Mouse (Mus musculus): ENCODE results near the gene Dnmbp. TPM values are rescaled to one million over a fixed set of nuclear protein-coding genes. Genes with fewer than 3 reads are reported as not detected.

Dnmbp gene
- polyA plus RNA-seq, 2 experiments = 1.3 to 2.2 TPM

DNA sequence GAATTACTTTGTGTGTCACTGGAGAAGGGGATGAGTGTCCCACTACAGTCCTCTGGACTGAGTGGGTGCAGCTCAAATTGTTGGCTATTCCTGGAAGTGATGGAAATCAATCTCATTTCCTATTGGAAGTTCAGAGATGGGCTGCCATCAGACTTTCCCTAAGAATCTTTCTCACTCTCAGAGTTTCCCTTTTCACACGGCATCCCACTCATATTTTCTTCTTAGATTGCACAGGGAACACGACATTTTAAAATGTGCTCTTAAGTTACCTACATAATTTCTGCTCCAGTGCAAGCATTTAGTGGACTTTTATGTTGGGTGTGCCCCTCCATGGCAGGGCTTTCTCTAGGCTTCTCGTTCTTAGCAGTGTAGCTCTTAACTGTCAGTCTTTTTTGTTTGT is 37.8 kb upstream of the Dnmbp start:
- Histone ChIP-seq H3K9ac (replicated peaks) (no peak overlapping the region), H3K4me1 (replicated peaks; ENCODE audit: control insufficient read depth in 2 of 2, insufficient read depth in 2 of 2, low read length in 1 of 2) (no peaks in the 10 kb centered on the region), H3K27ac (no peak overlapping the region), H3K4me3 (ENCODE audit: insufficient read depth in 1 of 2, low read depth in 2 of 2, low read length in 2 of 2) (no peak overlapping the region), H3K9me3 (ENCODE audit: control insufficient read depth, low read length) (no peaks in the 10 kb centered on the region), H3K4me2 (ENCODE audit: low read depth) (no peak overlapping the region), H3K27me3 (ENCODE audit: control insufficient read depth, insufficient read depth, low read length) (no peaks in the 10 kb centered on the region), H3K36me3 (replicated peaks; ENCODE audit: control insufficient read depth, insufficient read depth, low read depth) (no peaks in the 10 kb centered on the region)
- ATAC-seq (ENCODE audit: insufficient read depth) (no peak), DNase-seq (ENCODE audit: low read depth in 3 of 3, low spot score in 3 of 3) (no peak)
- TF ChIP-seq CTCF (IDR thresholded peaks at IDR 0.05; ENCODE audit: low read depth) (no peak), EP300 (IDR thresholded peaks at IDR 0.05; ENCODE audit: low read depth) (no peak)
- 70% methylated on average over 3 of the region's 3 CpGs for WGBS (ENCODE audit: insufficient replicate concordance)

- no peak for TF ChIP-seq EP300 (IDR thresholded peaks at IDR 0.05; ENCODE audit: low read depth)
- TF ChIP-seq CTCF (IDR thresholded peaks at IDR 0.05; ENCODE audit: low read depth) = no peak
- H3K4me3 ChIP-seq (ENCODE audit: insufficient read depth in 1 of 2, low read depth in 2 of 2, low read length in 2 of 2) = no peak overlapping the region
- H3K27ac ChIP-seq = no peak overlapping the region
- WGBS (ENCODE audit: insufficient replicate concordance) = 45% methylated on average over 6 of the region's 6 CpGs
- DNase-seq (ENCODE audit: low read depth in 3 of 3, low spot score in 3 of 3) (peak in 2 of 3 experiments; percentile 4 to 9), ATAC-seq (ENCODE audit: insufficient read depth) (no peak)
- no peaks in the 10 kb centered on the region for H3K4me1 ChIP-seq (replicated peaks; ENCODE audit: control insufficient read depth in 2 of 2, insufficient read depth in 2 of 2, low read length in 1 of 2)
- no peak overlapping the region for H3K4me2 ChIP-seq (ENCODE audit: low read depth)
- H3K27me3 ChIP-seq (ENCODE audit: control insufficient read depth, insufficient read depth, low read length) = no peaks in the 10 kb centered on the region
- no peaks in the 10 kb centered on the region for H3K36me3 ChIP-seq (replicated peaks; ENCODE audit: control insufficient read depth, insufficient read depth, low read depth)
- H3K9me3 ChIP-seq (ENCODE audit: control insufficient read depth, low read length) = no peaks in the 10 kb centered on the region
- no peak overlapping the region for H3K9ac ChIP-seq (replicated peaks)
Observed at GRCm38 (mm10) chr19:43976661-43977060, 36.7 kb upstream of the Dnmbp start.

DNA sequence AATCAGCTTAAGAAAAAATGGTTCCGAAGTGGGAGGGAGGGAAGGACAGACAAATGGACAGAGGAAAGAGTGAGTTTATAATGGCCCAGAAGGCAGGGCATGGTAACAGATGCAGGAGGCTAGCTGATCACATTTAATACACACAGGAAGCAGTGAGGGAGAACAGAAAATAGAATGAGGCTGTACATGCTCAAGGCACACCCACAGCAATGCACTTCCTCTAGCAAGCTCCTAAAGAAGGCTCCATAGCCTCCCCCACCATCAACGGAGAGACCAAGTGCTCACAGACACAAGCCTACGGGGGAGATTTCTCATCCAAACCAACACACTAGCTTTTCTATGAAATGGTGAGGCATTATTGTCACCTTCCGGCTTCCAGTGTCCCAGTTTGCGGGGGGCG is 34.2 kb upstream of the Dnmbp start:
- WGBS (ENCODE audit: insufficient replicate concordance) = 65% methylated on average over 6 of the region's 6 CpGs
- ATAC-seq (ENCODE audit: insufficient read depth) (no peak), DNase-seq (ENCODE audit: low read depth in 3 of 3, low spot score in 3 of 3) (no peak)
- Histone ChIP-seq H3K9ac (replicated peaks) (no peak overlapping the region), H3K4me1 (replicated peaks; ENCODE audit: control insufficient read depth in 2 of 2, insufficient read depth in 2 of 2, low read length in 1 of 2) (no peaks in the 10 kb centered on the region), H3K4me2 (ENCODE audit: low read depth) (no peak overlapping the region), H3K36me3 (replicated peaks; ENCODE audit: control insufficient read depth, insufficient read depth, low read depth) (no peaks in the 10 kb centered on the region), H3K27me3 (ENCODE audit: control insufficient read depth, insufficient read depth, low read length) (no peaks in the 10 kb centered on the region), H3K9me3 (ENCODE audit: control insufficient read depth, low read length) (no peaks in the 10 kb centered on the region), H3K4me3 (ENCODE audit: insufficient read depth in 1 of 2, low read depth in 2 of 2, low read length in 2 of 2) (no peak overlapping the region), H3K27ac (no peak overlapping the region)
- no peak for TF ChIP-seq CTCF (IDR thresholded peaks at IDR 0.05; ENCODE audit: low read depth)
- TF ChIP-seq EP300 (IDR thresholded peaks at IDR 0.05; ENCODE audit: low read depth) = no peak

DNA sequence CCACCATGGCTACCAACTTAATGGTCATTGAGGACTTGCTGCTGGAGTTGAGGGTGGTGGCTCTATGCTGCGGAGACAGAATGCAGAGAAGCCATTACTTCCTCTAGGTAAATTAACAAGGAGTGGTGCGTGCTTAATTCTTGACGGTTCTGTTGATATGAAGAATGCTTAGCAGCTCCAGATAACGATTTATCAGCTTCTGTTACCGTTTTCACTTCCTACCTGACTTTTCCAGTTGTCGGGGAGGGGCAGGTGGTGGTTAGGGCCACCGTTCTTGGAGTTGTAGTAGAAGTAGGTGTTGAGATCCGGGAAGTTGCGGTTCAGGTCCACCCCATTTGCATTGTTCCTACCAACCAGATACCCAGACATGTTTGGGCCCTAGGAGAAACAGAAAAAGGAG is 33.7 kb upstream of the Dnmbp start:
- no peak for TF ChIP-seq CTCF (IDR thresholded peaks at IDR 0.05; ENCODE audit: low read depth)
- TF ChIP-seq EP300 (IDR thresholded peaks at IDR 0.05; ENCODE audit: low read depth) = no peak
- H3K4me3 ChIP-seq (ENCODE audit: insufficient read depth in 1 of 2, low read depth in 2 of 2, low read length in 2 of 2) = no peak overlapping the region
- no peaks in the 10 kb centered on the region for H3K27me3 ChIP-seq (ENCODE audit: control insufficient read depth, insufficient read depth, low read length)
- no peaks in the 10 kb centered on the region for H3K4me1 ChIP-seq (replicated peaks; ENCODE audit: control insufficient read depth in 2 of 2, insufficient read depth in 2 of 2, low read length in 1 of 2)
- no peaks in the 10 kb centered on the region for H3K9me3 ChIP-seq (ENCODE audit: control insufficient read depth, low read length)
- DNase-seq (ENCODE audit: low read depth in 3 of 3, low spot score in 3 of 3) = no peak
- H3K27ac ChIP-seq = no peak overlapping the region
- no peaks in the 10 kb centered on the region for H3K36me3 ChIP-seq (replicated peaks; ENCODE audit: control insufficient read depth, insufficient read depth, low read depth)
- 54% methylated on average over 9 of the region's 9 CpGs for WGBS (ENCODE audit: insufficient replicate concordance)
- H3K4me2 ChIP-seq (ENCODE audit: low read depth) = no peak overlapping the region
- ATAC-seq (ENCODE audit: insufficient read depth) = no peak
- H3K9ac ChIP-seq (replicated peaks) = no peak overlapping the region

DNA sequence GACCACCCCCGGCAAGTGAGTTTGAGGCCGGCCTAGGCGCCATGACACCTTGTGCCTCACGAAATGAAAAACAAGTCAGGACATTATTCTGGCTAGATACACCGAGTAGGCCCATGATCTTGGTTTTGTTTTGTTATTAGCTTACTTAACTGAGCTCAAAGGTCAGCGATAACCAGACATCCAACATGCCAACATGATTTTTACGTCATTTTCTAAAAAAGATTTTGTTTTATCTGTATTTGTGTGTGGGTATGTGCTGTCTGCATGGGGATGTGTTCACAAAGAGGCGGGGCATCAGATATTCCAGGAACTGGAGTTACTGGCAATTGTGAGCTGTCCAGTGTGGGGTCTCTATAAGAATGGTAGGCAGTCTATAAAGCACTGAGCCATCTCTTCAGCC is 32.1 kb upstream of the Dnmbp start:
- DNase-seq (ENCODE audit: low read depth in 3 of 3, low spot score in 3 of 3) (no peak), ATAC-seq (ENCODE audit: insufficient read depth) (no peak)
- no peaks in the 10 kb centered on the region for H3K9me3 ChIP-seq (ENCODE audit: control insufficient read depth, low read length)
- no peak overlapping the region for H3K9ac ChIP-seq (replicated peaks)
- H3K27me3 ChIP-seq (ENCODE audit: control insufficient read depth, insufficient read depth, low read length) = no peaks in the 10 kb centered on the region
- no peak overlapping the region for H3K27ac ChIP-seq
- H3K4me2 ChIP-seq (ENCODE audit: low read depth) = no peak overlapping the region
- no peak for TF ChIP-seq CTCF (IDR thresholded peaks at IDR 0.05; ENCODE audit: low read depth)
- no peak for TF ChIP-seq EP300 (IDR thresholded peaks at IDR 0.05; ENCODE audit: low read depth)
- H3K4me1 ChIP-seq (replicated peaks; ENCODE audit: control insufficient read depth in 2 of 2, insufficient read depth in 2 of 2, low read length in 1 of 2) = no peaks in the 10 kb centered on the region
- H3K4me3 ChIP-seq (ENCODE audit: insufficient read depth in 1 of 2, low read depth in 2 of 2, low read length in 2 of 2) = no peak overlapping the region
- no peaks in the 10 kb centered on the region for H3K36me3 ChIP-seq (replicated peaks; ENCODE audit: control insufficient read depth, insufficient read depth, low read depth)
- 79% methylated on average over 8 of the region's 8 CpGs for WGBS (ENCODE audit: insufficient replicate concordance)

Measured in liver, embryonic 14.5 days (tissue).